Mouse (Mus musculus) kidney, postnatal 14 days (tissue): Measurements from ENCODE around the gene Polr1c.

ENCODE experiments used
- DNase-seq: peaks from one replicate; pipeline ENCODE4 v3.0.0; 2022; ENCODE audit warnings: mixed read lengths

Gene Polr1c

DNA sequence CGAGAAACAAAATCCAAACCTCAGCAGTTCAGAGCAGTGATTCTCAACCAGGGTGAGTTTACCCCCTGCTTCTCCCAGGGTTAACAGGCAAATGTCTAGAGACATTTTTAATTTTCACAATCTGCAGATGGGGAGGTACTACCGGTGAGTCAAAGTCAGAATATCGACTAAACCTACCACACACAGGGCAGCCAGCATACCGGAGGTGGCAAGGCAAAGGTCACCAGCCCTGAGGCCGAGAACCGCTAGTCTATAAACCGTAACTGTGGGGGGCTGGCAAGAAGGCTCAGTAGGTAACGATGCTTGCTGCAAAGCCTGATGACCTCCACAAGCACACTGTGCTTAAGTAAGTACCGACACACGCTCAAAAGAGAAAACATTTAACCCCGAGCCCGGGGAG, 17.6 kb upstream of the Polr1c start:
- no peak for DNase-seq

DNA sequence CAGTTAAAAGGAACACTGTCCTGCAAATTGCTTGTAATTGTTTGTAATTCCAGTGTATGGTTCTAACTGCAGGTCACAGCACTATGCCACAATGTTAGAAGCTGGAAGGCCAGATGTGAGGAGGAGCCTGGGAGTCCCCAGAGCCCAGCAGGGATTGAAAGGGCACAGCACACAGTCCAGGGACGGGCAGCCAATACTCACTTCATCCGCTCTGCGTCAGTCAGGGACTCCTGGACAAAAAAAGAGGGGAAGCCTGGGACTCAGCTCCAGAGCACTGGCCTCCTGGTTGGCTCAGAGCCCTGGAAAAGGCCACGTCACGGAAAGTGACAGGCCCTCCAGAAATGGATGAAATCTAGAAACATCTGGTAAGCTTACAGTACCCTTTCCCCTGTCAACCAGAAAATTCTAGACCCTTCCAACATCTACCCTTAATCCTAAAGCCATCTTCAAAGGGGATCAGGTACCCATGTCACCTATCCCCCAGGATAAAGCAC, 14.4 kb upstream of the Polr1c start:
- DNase-seq = no peak

DNA sequence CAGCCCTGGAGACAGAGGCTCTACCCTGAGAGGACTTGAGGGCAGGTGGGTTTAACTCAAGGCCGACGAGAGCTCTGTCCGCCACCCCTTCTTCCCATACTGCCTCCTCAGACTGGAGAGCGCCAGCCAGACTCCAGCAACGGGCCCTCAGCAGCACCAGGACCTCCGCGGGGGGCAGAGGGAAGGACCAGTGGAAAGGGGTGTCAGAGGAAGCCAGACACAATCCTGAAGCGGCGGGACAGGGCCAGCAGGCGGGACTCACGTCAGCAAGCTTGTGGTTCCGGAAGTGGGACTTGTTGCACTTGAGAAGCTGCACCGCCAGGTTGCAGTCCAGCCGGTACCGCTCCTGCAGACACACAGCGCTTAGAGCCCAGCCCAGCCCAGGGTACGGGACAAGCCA, 11.8 kb upstream of the Polr1c start:
- DNase-seq = no peak

DNA sequence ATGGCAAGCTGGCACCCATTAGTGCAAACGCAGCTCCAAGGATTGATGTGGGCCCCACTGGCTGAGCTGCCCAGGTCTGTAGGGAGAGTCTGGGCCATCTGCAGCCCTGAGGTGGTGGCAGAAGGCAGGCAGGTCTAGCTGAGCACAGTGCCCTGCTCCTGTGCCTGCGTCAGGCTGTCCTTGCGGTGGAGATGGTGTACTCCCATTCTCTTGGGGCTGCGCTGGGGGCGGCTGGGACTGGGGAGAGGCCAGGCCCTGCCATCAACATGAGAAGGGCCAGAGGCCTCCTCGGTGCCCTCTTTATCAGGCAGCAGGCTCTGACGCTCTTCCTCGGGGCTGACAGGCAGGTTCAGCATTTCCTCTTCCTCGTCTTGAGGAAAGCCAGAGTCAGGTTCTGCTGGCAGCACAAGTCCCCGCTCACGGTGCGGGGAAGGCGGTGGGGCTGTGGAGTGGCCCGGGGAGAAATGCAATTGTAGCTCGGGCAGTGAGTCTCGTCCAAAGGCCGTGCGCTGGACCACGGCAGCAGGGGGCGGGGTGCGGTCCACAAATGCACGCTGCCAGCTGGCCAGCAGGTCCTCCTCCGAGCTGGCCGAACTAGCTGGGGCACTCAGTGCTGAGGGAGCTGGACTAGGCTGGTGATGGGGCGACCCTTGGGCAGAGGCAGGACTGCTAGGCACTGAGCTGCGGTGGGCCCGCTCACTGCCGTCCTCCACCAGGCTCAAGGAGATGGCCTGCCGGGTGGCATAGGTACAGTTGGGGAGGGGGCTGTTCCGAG, 10.6 kb upstream of the Polr1c start:
- DNase-seq = no peak

DNA sequence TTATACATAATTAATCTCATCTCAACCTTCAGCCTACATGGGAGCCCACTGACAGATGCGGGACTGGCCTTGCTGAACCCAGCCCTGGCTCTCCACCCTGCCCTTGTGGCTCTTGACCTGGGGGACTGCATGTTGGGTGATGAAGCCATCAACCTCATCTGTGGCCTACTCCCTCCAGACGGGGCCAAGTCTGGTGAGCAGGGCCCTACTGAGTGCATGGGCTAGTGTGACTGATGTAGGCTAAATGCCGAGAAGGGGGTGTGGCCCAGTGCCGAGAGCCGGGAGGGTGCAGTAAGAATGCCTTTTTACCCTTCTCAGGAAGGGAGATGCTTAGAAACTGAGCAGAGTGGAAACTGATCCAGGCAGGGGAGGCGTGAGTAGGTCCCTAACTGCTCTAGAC, 7.3 kb upstream of the Polr1c start:
- no peak for DNase-seq

DNA sequence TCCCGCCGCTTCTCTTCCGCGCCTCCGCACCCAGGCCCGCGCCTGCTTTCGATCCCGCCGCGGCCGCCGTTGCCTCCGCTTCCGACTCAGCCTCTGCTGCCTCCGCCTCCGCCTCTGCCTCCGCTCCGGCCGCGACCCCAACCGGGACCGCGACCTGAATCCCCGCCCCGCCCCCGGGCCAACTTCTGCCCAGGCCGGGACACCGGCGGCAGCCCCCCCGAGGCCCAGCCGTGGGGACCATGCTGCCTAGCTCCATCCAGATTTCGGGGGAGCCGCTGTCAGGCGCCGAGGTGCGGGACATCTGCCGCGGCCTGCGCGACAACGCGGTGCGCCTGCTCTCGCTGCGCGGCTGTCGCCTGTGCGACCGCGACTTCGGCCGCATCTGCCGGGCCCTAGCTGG, 6.3 kb upstream of the Polr1c start:
- no peak for DNase-seq

DNA sequence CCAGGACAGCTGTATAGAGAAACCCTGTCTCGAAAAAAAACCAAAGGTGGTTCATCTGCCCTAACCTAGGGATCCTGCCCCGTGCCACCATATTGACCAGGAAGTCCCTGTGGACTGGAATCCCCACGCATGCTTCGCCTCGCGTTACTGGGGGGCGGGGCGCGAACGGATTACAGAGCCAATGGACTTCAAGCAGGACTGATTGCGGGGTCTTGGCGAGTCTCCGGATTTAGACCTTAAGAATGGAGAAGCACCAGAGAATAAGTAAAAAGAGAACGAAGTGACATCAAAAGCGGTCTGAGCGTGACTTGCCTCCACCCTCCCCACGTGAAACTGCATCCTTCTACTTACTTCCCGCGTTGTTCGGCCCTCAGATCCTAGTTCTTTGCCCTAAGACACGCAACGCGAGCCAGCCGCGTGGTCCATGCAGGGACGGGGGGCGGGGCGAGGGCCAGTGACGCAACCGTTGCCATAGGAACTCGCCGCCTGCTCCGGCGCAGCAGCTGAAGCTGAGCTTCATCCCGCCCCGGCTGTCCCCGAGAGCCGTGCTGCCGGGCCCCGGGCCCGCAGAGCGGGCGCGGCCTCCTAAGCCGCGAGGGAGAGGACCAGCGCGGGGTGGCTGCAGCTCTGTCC, 5.7 kb upstream of the Polr1c start, which contains the start of gene Lrrc73:
TSS of gene Lrrc73 (plus strand) at position 80 of the 633 bp plus-strand sequence.
- DNase-seq = peak; percentile 95

DNA sequence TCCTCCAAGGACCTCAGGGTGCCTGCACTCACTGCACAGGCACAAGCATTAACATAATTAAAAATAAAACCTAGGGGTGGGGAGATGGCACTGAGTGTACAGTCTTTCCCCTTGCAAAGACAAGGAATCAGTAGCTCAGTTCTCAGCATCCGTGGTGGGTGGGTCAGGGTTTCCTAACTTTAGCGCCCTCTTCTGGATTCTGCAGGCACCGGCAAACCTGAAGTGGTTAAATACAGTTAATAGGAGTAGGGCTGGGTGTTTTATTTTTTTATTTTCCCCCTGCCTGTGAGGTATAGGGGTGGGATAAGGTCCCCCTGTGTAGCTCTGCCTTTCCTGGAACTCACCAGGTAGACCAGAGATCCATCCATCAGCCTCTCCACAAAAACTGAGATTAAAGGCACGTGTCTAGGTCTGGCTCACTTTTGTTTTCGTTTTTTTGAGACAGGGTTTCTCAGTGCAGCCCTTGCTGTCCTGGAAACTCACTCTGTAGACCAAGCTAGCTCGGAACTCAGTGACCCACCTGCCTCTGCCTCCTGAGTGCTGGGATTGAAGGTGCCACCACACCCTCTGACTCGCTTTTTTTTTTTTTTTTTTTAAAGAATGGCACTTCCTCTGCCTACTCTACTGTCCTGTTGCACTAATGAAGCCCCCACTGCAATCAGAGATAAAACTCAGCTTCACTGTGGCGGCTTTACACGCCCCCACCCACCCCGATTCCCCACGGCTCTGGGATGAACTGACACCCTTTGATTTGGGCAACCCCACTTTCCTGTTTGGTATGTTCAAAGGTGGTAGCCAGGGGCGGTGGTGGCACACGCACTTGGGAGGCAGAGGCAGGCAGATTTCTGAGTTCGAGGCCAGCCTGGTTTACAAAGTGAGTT, 5.0 kb upstream of the Polr1c start:
- peak; percentile 44 for DNase-seq

DNA sequence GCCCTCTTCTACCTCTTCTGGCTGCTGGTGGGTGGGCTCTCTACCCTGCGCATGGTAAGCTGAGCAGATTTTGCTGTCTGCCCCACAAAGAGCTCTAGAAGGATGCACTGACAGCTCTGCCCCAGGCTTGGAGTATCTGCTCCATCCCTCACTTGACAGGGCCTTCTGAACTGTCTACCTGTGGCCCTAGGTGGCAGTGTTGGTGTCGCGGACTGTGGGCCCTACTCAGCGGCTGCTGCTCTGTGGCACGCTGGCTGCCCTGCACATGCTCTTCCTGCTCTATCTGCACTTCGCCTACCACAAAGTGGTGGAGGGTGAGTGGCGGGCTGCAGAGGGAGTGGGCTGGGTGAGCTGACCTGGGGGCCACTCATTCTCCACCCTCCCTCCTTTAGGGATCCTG, 3.3 kb upstream of the Polr1c start:
- DNase-seq = no peak

DNA sequence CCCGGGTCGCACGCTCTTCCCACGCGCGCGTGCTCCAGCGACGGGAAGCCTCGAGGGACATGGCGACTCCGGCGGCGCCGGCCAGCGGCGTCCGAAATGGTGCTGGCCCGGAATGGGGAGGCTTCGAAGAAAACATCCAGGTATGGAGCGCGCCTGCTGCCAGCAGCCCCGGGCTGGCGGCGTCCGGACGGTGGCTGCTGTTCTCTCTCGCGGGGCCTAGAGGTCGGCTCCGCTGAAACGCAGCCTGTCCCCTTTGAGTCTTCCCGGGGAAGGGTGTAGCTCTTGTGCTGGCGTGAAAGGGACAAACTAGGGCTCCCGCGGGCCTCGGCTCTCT, 302 bp upstream of the Polr1c start:
- DNase-seq = no peak

DNA sequence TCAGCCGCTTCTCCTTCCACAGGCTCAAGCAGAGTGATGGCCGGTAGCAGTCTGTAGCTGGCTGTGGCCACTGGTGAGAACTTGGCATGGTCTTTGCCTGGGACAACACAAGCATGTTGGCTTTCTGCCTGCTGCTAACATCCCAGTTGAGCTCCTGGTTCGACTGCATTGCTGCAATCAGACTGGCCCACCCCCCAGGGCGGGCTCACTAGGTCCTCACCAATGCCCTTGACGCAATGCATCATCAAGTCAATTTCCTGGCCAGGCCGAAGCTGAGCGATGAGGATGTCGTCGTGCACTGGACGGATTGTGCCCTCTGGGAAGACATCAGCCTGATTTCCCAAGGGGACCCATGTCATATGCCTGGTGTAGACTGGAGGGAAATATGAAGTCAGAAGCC, 3.3 kb downstream of the Polr1c start:
- DNase-seq = peak; percentile 14

DNA sequence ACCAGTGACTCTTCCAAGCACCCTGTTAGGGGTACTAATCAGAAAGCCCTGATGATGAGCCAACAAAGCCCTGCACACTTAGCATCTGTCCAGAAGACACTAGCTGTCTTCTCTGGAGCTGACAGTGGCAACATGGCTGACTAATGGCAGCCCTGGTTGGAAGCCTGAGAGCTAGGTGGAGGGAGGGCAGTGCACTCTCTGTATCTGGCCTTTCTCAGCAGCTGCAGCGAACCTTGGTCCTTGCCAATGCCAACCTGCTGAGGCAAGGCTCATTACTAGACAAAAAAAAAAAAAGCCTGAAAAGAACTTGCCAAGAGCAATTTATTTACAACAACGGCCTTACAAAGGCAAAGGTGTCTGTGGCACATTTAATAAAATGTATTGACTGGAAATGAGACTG, 4.2 kb downstream of the Polr1c start:
- DNase-seq = peak; percentile 35

DNA sequence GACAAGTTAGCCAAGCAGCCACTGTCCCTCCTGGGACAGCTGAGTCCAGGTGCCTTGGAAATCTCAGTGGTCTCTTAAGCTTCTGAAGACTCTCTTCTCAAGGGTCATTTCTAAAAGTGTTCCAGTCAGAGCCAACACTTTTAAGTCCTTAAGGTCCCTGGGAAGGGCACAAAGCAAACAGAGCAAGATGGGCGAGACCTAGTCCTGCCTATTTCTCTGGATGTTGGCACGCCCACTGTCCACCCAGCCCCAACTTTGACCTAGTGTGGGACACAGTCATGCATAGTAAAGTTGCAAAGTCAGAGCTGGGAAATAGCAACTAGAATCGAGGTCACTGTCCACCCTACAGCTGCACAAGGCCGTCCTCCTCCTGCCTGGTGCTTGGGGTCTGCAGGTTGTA, 4.9 kb downstream of the Polr1c start:
- peak; percentile 34 for DNase-seq

DNA sequence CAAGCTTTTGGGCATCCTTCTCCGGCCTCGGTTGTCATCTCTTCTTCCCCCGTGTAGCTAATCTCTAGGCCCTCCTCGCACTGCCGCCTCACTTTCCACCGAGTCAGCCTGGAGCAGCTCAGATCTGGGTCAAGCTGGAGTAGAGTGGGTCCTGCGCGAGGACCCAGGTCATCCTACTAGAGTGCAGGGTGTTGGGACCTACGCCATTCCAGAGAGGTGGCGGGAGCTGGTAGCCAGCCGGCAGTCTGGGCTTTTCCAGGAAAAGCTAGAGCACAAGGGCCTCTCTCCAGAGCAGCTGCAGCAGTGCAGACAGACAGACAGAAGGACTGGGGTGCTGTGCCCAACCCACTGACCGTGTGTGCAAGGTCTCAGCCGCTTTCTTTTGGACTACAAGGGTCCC, 5.6 kb downstream of the Polr1c start:
- no peak for DNase-seq

DNA sequence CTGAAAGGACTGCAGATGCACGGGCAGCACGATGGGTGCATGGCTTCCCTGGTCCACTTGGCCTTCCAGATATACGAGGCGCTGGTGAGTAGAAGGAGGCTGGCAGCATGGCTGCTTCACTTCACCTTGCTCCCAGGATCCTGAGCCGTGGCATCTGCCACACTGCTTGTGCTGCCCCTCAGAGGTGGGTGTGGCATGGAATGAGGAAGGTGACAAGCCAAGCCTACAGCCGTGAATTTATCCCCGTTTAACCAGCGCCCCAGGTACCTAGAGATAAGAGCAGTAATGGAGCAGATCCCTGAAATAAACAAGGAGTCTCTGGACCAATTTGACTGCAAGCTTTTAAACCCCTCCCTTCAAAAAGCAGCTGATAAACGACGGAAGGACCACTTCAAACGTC, 6.4 kb downstream of the Polr1c start:
- no peak for DNase-seq

DNA sequence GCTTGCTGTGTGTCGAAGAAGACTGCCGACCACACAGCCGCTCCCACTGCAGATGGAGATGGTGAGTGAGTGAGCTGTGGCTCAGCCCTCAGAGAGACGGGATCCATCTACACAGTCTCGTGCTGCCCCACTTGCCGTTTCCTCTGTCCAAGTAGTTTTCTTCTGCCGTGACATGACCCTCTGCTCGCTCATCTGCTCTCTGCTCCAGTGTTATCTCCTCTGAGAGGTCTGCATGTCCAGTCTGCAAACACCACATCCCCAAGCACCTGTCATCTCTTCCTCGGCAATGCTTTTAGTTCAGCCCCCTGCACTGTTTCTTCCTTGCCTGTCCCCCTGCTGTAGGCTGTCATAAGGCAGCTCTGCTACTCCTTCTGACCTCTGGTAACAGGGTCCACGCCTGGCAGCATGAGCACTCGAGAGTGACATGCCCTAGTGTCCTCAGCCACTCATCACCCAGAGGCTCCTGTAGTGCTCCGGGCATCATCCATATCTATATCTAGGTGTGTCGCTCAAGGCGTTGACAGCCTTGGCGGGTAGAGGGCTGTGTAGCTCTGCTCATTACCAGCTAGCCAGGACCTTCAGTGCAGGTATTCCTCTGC, 8.2 kb downstream of the Polr1c start:
- no peak for DNase-seq

DNA sequence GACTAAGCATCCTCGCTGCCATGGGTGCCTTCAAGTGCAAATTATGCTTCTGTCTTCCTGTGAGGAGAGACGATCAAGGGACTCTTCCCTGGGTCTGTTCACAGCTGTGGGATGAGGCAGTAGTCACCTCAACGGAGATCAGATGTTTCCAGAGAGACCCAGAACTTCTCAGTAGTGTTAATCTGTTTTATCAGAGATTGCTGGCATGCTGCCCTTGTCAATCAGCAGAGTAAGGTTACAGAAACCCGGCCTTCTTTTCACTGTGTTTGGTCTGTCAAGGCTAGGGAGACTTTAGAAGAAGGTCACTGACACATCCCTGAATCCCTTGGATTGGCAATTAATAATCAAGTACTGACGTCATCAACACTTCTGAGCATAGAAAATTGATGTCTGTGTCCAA, 10.4 kb downstream of the Polr1c start:
- no peak for DNase-seq

DNA sequence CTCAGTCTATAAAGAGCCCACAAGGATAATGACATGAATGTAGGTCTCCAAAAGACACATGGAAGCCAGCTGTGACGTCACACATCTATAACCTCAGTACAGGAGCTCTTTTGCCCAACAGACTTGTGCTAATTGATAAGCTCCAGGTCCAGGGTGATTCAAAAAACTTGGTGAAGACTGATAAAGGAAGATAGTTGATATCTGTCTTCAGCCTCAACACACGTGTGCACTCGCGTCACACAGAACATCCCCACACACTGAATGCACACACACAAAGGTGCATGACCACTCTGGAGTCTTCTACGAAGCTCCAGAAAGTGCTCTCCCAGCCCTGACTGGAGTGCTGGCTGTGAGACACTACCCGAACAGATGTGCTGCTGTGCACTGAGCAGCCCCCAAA, 10.8 kb downstream of the Polr1c start:
- no peak for DNase-seq

DNA sequence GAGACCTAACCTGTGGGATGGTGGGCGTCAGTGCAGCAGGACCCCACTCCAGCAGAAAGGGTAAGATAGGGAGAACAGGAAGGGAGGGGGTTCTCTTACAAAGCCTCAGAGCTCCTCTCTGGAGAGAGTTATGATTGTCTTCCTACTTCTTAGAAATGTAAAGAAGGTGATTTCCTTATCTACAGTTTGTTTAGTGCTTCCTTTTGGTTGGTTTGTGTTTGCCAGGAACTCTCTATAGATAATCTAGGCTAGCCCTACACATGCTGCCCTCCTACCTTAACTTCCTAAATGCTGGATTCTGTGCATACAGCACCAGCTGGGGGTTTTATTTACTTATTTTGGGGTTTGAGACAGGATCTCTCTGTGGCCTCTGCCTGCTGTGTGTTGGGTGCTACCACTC, 11.8 kb downstream of the Polr1c start:
- DNase-seq = no peak

DNA sequence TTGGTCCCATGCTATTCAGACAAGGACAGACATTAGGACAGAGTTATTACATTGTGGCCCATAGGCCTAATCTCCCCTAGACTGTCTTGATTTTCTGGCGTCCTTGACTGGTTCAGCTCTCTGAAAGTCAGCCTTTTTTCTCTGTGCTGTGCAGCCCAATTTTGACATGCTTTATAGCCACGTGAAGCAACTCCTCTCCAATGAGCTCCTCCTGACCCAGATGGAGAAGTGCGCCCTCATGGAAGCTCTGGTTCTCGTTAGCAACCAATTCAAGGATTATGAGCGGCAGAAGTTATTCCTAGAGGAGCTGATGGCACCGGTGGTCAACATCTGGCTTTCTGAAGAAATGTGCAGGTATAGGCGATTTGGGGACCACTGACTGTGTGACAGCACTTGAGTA, 20.3 kb downstream of the Polr1c start:
- DNase-seq = no peak

DNA sequence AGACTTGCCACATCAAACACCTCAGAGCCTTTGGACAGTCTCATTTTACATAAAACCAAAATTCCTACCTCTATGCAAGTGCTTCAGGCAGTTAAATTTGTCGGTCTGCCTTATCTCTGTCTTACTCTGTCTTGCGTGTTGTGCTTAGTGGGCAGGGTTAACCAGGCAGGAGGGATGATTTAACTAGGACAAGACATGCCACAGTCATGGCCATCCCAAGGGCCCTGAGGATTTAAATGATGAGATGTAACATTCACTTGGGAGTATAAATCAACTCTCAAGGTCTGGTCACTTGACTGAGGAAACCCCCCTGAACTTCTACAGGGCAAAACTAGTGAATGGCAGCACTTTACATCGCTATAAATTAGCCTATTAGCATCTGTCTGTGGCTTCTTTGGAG, 26.3 kb downstream of the Polr1c start:
- no peak for DNase-seq

DNA sequence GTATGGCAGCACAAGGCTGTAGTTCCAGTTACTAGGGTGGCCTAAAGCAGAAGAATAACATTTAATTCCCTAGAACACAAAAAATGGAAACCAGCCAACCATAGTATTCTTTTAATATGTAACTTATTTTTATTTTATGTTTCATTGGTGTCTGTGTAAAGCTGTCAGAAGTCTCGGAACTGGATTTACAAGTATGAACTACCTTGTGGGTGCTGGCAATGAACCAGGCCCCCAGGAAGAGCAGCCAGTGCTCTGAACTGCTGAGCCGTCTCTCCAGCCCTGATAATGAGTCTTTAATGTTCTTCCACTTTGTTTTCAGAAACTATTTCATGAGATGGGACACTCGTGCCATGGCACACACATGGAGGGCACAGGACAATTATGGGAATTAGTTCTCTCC, 37.3 kb downstream of the Polr1c start:
- peak; percentile 68 for DNase-seq

DNA sequence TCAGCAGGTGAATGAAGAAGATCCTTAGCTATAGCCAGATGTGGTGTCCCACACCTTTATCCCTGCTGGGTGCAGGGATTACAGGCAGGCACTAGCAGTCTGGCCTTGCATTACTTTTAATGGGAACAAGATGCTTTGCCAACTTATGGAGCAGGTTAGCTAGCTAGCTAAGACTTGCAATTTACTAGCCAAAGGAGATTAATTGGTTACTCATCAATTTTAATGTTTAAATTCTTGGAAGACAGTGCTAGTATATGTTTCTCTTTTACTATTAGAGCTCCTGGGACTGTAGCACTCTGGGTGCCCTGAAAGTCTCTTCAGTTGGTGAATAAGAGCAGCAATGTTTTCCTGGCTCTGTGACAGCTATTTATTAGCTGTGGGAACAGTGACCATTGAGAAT, 41.2 kb downstream of the Polr1c start:
- peak; percentile 23 for DNase-seq
